Mouse (Mus musculus): ENCODE measurements around the gene Nek6.

Gene Nek6

DNA sequence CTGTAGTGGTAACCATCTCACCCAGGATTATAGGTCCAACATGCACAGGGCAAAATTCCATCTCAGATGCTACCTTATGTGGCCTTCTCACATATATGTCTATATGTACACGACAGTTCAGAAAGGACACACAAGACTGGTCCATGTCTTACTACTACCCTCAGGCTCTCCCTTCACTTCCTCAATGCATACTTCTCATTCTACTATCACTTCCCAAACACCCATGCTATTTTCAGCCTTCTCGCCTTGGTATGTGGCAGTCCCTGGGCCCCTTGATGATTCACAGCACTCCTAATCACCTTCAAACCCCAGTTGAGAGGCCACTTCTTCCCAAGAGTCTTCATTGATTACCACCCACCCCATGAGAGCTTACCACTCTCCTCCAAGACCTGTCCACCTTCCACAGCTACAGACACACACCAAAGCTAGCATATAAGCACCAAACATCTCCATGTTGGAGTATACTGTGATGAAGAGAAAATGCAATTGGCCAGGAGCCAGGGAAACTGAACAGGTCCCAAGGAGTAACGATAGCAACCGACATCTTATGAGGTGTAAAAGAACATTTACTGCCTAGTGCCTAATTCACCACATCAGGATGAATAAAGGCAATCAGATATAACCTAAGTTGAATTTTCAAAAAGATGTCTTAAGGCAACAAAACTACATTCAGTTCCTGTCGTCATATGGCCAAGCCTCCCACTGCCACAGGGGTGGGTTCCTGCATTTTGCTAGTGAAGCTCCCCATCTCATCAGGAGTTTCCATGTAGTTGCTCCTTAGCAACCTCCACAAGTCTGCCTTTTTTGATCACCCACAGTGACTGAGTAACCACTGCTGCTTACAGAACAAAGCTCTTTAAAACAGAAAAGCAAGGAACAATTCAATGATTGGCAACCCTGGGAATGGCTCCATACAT lies 105.8 kb downstream of the Nek6 start:
- DNase-seq (ENCODE audit: extremely low read depth, insufficient read length, low spot score): no peak

DNA sequence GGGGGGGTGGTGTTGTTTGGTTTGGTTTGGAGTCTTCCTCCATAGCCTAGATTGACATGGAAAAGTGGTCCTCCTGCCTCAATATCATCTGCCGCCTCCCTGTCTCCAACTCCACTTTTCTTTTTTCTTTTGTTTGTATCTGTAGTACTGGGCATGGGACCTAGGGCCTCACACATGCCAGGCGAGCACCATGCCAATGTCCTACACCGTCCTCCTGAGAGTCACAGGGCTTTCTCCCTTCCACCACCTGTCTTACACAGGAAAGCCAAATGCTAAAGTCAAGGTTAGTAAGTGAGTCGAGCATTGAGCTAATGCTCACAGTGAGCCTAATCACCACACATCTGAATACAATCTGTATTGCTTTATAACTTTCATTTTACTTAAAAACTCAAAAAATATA lies 108.3 kb downstream of the Nek6 start:
- DNase-seq (ENCODE audit: extremely low read depth, insufficient read length, low spot score): no peak

DNA sequence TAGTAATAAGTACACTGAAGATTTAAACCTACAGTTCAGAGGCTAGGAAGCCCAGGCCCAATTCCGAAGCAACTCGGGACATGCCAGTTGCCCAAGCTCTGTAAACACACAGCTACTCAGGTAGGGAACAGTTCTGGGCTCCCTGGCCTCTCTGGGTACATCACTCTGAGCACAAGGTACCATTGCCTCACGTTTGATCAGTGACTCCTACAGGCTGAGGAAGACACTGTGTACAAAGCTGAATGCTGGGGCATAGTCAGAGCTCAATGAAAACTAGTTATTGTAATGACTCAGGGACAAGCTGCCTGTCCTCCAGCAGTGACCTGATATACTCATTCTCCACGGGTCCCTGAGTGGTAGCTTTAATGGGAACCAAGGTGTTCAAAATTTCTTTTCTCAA lies 109.6 kb downstream of the Nek6 start:
- DNase-seq (ENCODE audit: extremely low read depth, insufficient read length, low spot score): no peak

DNA sequence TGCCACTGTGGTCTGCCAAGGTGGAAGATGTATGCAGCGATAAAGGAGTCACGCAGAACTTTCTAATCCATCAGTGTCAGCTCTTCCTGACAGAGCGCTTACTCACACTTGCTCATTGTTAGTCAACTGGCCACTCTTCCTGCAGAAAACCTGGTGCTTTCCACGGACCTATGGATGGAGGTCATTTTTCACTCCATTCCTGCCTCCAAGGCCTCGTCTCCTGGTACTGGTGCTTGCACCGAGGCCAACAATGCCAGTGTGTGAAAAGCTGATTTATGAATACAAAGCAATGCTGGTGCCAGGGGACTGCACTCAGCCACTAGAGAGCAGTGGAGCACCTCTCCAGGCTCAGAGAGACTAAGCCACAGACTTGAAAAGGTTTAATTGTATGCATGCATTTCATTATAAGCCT lies 110.2 kb downstream of the Nek6 start:
- DNase-seq (ENCODE audit: extremely low read depth, insufficient read length, low spot score): peak; percentile 69

DNA sequence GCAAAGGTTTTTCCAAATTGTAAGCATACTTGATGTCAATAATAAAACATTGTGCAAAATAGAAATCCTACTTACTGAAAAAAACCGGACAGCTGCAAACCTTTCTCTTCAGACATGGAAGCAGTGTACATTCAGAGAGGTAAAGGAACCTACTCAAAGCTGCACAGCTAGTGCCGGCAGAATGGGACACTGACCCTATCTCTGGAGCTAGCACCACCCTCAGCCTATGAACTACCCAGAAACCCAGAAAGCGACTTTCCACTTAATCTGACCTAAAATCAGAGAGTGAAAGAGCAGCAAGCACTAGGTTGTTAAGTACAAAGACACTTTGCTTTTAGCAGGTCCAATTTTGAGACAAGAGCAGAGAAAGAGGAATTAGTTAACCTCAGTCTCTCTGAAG lies 112.0 kb downstream of the Nek6 start:
- no peak for DNase-seq (ENCODE audit: extremely low read depth, insufficient read length, low spot score)

DNA sequence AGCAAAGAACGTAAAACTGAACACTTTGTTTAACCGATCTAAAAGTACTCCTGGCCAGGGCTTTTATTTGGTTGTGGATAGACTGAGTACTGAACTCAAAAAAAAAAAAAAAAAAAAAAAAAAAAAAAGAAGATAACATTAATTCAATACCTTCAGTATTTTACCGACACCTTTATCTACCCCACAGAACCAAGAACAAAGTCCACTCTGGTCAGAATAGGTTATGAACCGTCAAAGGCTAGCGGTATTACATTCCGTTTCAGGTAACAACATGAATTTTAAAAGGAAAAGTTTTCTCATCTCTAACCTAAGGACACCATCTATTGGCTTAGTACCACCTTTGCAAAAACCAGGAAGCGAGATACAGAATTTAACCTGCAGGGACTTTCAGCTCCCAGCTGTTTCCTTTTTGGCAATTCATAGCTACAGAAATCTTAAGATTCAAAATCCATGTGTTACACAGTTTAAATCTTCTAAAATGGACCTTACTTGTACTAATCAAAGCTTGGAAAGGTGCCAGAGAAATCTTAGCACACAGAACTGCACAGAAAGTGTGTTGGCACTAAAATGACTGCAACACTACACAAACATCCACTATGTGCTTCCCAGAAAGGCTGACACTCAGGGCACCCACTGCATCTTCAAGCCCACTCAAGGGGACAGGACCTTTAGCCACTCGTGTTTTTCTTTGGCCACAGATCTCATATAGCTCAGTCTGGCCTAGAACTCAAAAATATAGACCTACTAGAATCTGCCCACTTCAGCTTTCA lies 112.6 kb downstream of the Nek6 start:
- no peak for DNase-seq (ENCODE audit: extremely low read depth, insufficient read length, low spot score)

DNA sequence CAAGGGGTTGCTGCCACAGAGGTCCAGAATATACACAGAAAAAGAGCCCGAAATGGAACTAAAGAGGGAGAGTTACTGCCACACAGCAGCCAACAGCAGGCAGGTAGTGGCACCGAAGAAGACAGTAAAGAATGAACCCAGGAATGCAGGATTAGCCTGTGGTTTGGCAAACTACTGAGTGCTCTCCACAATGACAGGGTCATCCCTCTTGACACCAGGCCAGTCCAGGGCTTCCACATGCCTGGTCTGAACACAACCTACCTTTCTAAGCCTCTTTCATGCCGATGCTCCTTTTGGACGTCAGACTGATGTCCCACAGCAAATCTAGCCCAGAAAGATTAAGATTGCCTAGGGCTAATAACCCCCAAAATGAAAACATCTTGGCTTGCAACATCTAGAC lies 117.4 kb downstream of the Nek6 start:
- DNase-seq (ENCODE audit: extremely low read depth, insufficient read length, low spot score): no peak

DNA sequence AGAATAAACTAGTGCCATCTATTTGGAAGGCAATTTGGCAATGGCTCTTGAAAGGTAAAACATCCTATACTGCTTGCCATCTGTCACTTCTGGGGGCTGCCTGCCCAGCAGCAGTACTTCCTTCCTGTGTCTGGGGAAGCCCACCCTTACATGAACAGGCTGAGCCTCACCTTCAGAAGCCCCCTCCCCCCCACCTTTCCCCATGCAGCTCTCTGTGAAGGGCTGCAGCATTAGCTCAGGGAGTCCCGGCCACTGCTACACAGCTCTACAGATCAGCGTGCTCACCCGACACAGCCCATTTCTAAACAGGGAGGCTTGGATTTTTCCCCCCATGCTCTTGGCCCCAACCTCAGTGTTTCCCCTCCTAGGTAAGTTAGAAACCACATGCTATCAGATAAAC lies 118.0 kb downstream of the Nek6 start:
- no peak for DNase-seq (ENCODE audit: extremely low read depth, insufficient read length, low spot score)

DNA sequence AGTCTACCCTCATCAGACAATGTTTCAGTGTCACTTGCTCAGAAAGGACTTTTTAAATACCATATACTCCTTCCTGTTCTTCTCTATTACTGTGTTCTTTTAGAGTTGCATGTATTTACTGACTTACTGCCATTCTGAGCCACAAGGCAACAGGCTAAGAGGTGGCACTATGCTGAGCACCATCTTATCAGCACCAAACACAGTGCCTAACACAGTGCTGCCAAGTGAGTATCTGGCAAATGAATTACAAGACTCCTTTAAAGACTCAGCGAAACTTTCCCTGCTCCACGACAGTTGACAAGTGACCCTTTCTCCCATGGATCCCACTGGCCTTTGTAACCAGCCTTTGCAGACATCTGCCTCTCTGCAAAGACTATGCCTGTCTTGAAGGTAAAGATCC lies 119.1 kb downstream of the Nek6 start:
- no peak for DNase-seq (ENCODE audit: extremely low read depth, insufficient read length, low spot score)

DNA sequence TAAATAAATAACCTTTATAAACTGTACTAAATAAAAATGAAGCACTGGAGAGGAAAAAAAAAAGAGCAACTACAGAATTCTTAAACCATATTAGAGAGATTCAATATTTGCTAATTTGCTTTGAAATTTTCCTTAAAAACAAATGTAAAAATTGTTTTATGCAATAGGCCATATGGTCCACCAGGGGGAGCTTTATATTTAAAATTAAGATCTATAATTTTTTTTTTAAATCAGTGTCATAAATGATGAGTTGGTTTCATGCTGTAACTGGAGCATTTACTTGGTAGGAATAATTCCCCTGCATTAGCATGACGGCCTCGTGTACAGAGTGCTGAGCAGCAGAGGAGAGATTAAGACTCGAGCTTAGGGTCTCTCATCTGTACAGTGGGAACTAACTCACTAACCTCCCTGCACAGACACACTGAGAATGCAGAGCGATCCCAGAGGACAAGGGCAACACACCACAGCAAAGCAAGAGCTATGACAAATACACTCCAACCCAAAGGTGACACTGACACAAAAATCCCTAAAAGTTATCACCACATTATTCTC lies 126.3 kb downstream of the Nek6 start:
- DNase-seq (ENCODE audit: extremely low read depth, insufficient read length, low spot score): no peak

DNA sequence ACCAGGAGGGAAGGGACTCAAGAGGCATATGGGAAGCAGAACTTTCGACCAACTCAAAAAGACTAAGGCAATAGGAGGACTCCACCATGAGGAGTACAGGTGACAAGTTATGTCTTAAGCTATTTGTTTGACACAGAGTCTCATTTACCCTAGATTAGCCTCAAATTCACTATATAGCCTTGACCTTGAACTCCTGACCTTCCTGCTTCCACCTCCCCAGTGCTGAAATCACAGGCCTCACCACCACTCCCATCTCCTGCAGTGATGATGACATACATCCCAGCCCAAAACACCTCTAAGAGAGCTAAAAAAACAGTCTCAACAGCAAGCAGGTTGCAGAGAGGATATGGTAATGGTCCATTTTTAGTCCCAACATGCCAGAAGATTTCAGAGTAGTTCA lies 130.3 kb downstream of the Nek6 start:
- DNase-seq (ENCODE audit: extremely low read depth, insufficient read length, low spot score): no peak

DNA sequence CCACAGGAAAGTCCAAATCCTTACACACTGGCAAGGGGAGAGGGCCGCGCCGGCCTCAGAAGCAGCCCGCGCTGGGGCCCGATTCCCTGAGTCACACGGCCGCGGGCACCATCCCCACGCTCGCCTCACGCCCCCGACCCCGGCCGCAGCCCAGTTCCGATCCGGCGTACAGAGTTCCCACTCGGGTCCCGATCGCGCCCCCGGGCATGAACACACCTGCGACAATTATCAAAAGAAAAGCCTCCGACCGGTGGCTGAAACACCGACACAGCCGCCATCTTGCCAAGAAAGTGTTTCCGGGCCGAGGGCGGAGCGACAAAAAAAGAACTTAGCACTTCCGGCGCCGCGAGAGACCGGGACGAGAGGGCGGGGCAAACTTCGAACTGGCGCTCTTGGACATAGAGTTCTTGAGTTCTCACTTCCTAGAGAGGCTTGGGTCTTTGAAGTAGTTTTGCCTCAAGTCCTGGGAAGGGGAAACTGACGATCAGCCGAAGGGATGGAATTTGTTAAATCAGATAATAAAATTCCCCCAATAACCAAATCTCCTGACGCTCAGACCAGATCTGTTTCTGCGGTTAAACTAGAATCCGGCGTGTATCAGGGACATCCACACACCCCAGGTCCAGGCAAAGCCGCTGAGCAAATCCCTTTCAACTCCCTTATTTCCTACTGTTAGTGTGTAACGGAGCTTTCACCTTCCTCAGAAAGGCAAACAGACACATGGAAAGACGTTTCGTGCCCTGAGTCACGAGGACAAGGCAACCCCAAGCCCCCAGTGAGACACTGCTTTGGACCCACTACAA lies 132.4 kb downstream of the Nek6 start, which contains the start of gene Psmb7:
Psmb7 (minus strand) TSS at position 463 of the 803 bp plus-strand sequence.
- peak; percentile 91 for DNase-seq (ENCODE audit: extremely low read depth, insufficient read length, low spot score)

All from 3134 (cell line).